Mouse (Mus musculus) heart, embryonic 15.5 days (tissue): ENCODE results near the gene Mmp28. TPM values are rescaled to one million over a fixed set of nuclear protein-coding genes. Genes with fewer than 3 reads are reported as not detected.
A peak's percentile ranks its signal among the peaks of the same experiment; 100 is the strongest.

ENCODE experiments used
- ATAC-seq: fragments of 200-750 bp; cut with Nextera tagmentation; replicated peaks from 2 replicates; pipeline ENCODE4 v1.8.0; 2017; ENCODE audit warnings: low read depth, moderate TSS enrichment; ENCODE audit not compliant: insufficient number of reproducible peaks, insufficient read depth, low FRiP score
- H3K27ac ChIP-seq: fragments of 300-500 bp; sonication (generic); 2 replicates; pipeline ENCODE4 v1.5.1; 2015; ENCODE audit warnings: mild to moderate bottlenecking, inconsistent platforms
- H3K27me3 ChIP-seq: fragments of 300-500 bp; sonication (generic); 2 replicates; pipeline ENCODE4 v1.6.1; 2015; ENCODE audit warnings: inconsistent platforms
- H3K36me3 ChIP-seq: fragments of 300-500 bp; sonication (generic); 2 replicates; pipeline ENCODE4 v1.6.1; 2015; ENCODE audit warnings: mild to moderate bottlenecking, inconsistent platforms
- H3K4me1 ChIP-seq: fragments of 300-500 bp; sonication (generic); replicated peaks from 2 replicates; pipeline ENCODE4 v1.6.1; 2015; ENCODE audit warnings: inconsistent platforms
- H3K4me2 ChIP-seq: fragments of 300-500 bp; sonication (generic); 2 replicates; pipeline ENCODE4 v1.6.1; 2015; ENCODE audit warnings: inconsistent platforms, mild to moderate bottlenecking, moderate library complexity
- H3K4me3 ChIP-seq: fragments of 300-500 bp; sonication (generic); 2 replicates; pipeline ENCODE4 v1.5.1; 2015; ENCODE audit warnings: mild to moderate bottlenecking, inconsistent platforms
- H3K9ac ChIP-seq: fragments of 300-500 bp; sonication (generic); 2 replicates; pipeline ENCODE4 v1.6.1; 2015; ENCODE audit warnings: mild to moderate bottlenecking, inconsistent platforms
- H3K9me3 ChIP-seq: fragments of 300-500 bp; sonication (generic); replicated peaks from 2 replicates; pipeline ENCODE4 v1.6.1; 2016; ENCODE audit warnings: inconsistent platforms
- WGBS: fragments of 180-500 bp; shearing (Covaris S2); methylation state at CpG from one replicate; pipeline ENCODE4 v1.1.7; 2015; ENCODE audit warnings: mixed read lengths; 5-methylcytosine and 5-hydroxymethylcytosine counted together
- polyA plus RNA-seq: library from polyadenylated mRNA; unstranded; fragments of >200 nt; fragmentation: Nextera tagmentation; extraction: Ambion mirVana; gene quantifications from 2 replicates; pipeline ENCODE4 v1.2.1, GENCODE M21; 2015

Mmp28 gene
- polyA plus RNA-seq, 1 experiment from 2014 or later, result 3.8 TPM

- Histone ChIP-seq H3K36me3 (no peaks in the 10 kb centered on the region), H3K27ac (no peak overlapping the region), H3K27me3 (peaks cover 56% of the 10 kb centered on the region), H3K9ac (no peak overlapping the region), H3K4me1 (peaks cover 10% of the 10 kb centered on the region), H3K9me3 (no peaks in the 10 kb centered on the region), H3K4me3 (no peak overlapping the region), H3K4me2 (no peak overlapping the region)
- 5% methylated on average over 8 of the region's 8 CpGs for whole genome bisulfite sequencing
- peak; percentile 54; the same call in 1 of the 2 replicates for ATAC-seq
Observed at GRCm38 (mm10) chr11:83424681-83425080, 38.2 kb downstream of the Mmp28 start.

GRCm38 (mm10) chr11:83421305-83421704 is 41.6 kb downstream of the Mmp28 start:
- Histone ChIP-seq H3K36me3 (no peaks in the 10 kb centered on the region), H3K4me3 (no peak overlapping the region), H3K4me2 (no peak overlapping the region), H3K27ac (no peak overlapping the region), H3K9me3 (no peaks in the 10 kb centered on the region), H3K27me3 (peaks cover 55% of the 10 kb centered on the region), H3K4me1 (peaks cover 7% of the 10 kb centered on the region; the same call in 1 of the 2 replicates), H3K9ac (no peak overlapping the region)
- 3% methylated on average over 9 of the region's 9 CpGs for WGBS
- no peak for ATAC-seq

- WGBS, result 31% methylated on average over 4 of the region's 4 CpGs
- H3K27me3 ChIP-seq, result peaks cover 46% of the 10 kb centered on the region
- no peak for ATAC-seq
Observed at GRCm38 (mm10) chr11:83420338-83420737, 42.5 kb downstream of the Mmp28 start.

GRCm38 (mm10) chr11:83418566-83418965 is 44.3 kb downstream of the Mmp28 start:
- H3K4me3 ChIP-seq, result no peak overlapping the region
- H3K27me3 ChIP-seq, result peaks cover 42% of the 10 kb centered on the region
- no peaks in the 10 kb centered on the region for H3K9me3 ChIP-seq

More at GRCm38 (mm10) chr11:83420338-83420737, 42.5 kb downstream of the Mmp28 start:
- H3K9ac ChIP-seq, result no peak overlapping the region
- no peak overlapping the region for H3K27ac ChIP-seq
- no peaks in the 10 kb centered on the region for H3K36me3 ChIP-seq
- peaks cover 7% of the 10 kb centered on the region; the same call in 1 of the 2 replicates for H3K4me1 ChIP-seq
- no peaks in the 10 kb centered on the region for H3K9me3 ChIP-seq
- no peak overlapping the region for H3K4me3 ChIP-seq
- H3K4me2 ChIP-seq, result no peak overlapping the region

GRCm38 (mm10) chr11:83417708-83418107 is 45.2 kb downstream of the Mmp28 start:
- Histone ChIP-seq H3K9me3 (no peaks in the 10 kb centered on the region), H3K4me1 (peaks cover 7% of the 10 kb centered on the region; the same call in 1 of the 2 replicates), H3K9ac (no peak overlapping the region), H3K27me3 (peaks cover 42% of the 10 kb centered on the region), H3K4me3 (no peak overlapping the region), H3K27ac (no peak overlapping the region), H3K4me2 (no peak overlapping the region), H3K36me3 (no peaks in the 10 kb centered on the region)
- WGBS, result 75% methylated on average over 7 of the region's 7 CpGs
- no peak for ATAC-seq

More at GRCm38 (mm10) chr11:83418566-83418965, 44.3 kb downstream of the Mmp28 start:
- H3K36me3 ChIP-seq, result no peaks in the 10 kb centered on the region
- peak; percentile 47; the same call in 1 of the 2 replicates for ATAC-seq
- no peak overlapping the region for H3K9ac ChIP-seq
- H3K27ac ChIP-seq, result no peak overlapping the region
- WGBS, result 8% methylated on average over 38 of the region's 38 CpGs
- H3K4me1 ChIP-seq, result peaks cover 7% of the 10 kb centered on the region; the same call in 1 of the 2 replicates
- H3K4me2 ChIP-seq, result peak overlapping the region; percentile 28

GRCm38 (mm10) chr11:83417080-83417479 is 45.8 kb downstream of the Mmp28 start:
- Histone ChIP-seq H3K9me3 (no peaks in the 10 kb centered on the region), H3K9ac (no peak overlapping the region), H3K4me1 (peaks cover 7% of the 10 kb centered on the region; the same call in 1 of the 2 replicates), H3K36me3 (no peaks in the 10 kb centered on the region), H3K27ac (no peak overlapping the region), H3K27me3 (peaks cover 41% of the 10 kb centered on the region), H3K4me2 (no peak overlapping the region), H3K4me3 (no peak overlapping the region)
- no peak for ATAC-seq
- 8% methylated on average over 5 of the region's 5 CpGs for WGBS

GRCm38 (mm10) chr11:83410510-83410909 is 52.4 kb downstream of the Mmp28 start:
- Histone ChIP-seq H3K36me3 (no peaks in the 10 kb centered on the region), H3K27me3 (peaks cover 9% of the 10 kb centered on the region; the same call in 1 of the 2 replicates), H3K4me1 (peaks cover 24% of the 10 kb centered on the region), H3K9ac (no peak overlapping the region), H3K9me3 (no peaks in the 10 kb centered on the region), H3K4me3 (peak overlapping the region; percentile 87), H3K27ac (no peak overlapping the region), H3K4me2 (peak overlapping the region; percentile 91)
- no peak for ATAC-seq
- WGBS, result 71% methylated on average over 6 of the region's 6 CpGs

GRCm38 (mm10) chr11:83409792-83410291 is 53.0 kb downstream of the Mmp28 start:
- H3K27ac ChIP-seq, result peak overlapping the region; percentile 38; the same call in 1 of the 2 replicates
- H3K36me3 ChIP-seq, result no peaks in the 10 kb centered on the region
- peak overlapping the region; percentile 73 for H3K9ac ChIP-seq
- H3K4me1 ChIP-seq, result peaks cover 24% of the 10 kb centered on the region
- 3% methylated on average over 26 of the region's 40 CpGs for WGBS
- H3K4me3 ChIP-seq, result peak overlapping the region; percentile 87
- 0 out of 2 replicates have a peak, but pooled peaks have one; percentile 25 for ATAC-seq
- H3K27me3 ChIP-seq, result peaks cover 9% of the 10 kb centered on the region; the same call in 1 of the 2 replicates
- H3K9me3 ChIP-seq, result no peaks in the 10 kb centered on the region
- H3K4me2 ChIP-seq, result peak overlapping the region; percentile 91

- Histone ChIP-seq H3K9ac (peak within 1 kb of the TSS; percentile 73), H3K36me3 (no peaks in the 10 kb centered on the region), H3K4me2 (peak within 1 kb of the TSS; percentile 91), H3K9me3 (no peaks in the 10 kb centered on the region), H3K27me3 (peaks cover 9% of the 10 kb centered on the region; the same call in 1 of the 2 replicates), H3K27ac (peak within 1 kb of the TSS; percentile 38; the same call in 1 of the 2 replicates), H3K4me1 (peaks cover 24% of the 10 kb centered on the region), H3K4me3 (peak within 1 kb of the TSS; percentile 87)
- ATAC-seq, result peak; percentile 63
- 1% methylated on average over 18 of the region's 44 CpGs for WGBS
Observed at GRCm38 (mm10) chr11:83409087-83409754, 53.6 kb downstream of the Mmp28 start, which contains the start of gene Rasl10b. Gene Rasl10b, plus strand, starts transcription at chr11:83409137.

GRCm38 (mm10) chr11:83408242-83408641 is 54.6 kb downstream of the Mmp28 start:
- H3K27ac ChIP-seq, result no peak overlapping the region
- H3K4me3 ChIP-seq, result no peak overlapping the region
- H3K36me3 ChIP-seq, result peaks cover 8% of the 10 kb centered on the region; the same call in 1 of the 2 replicates
- H3K9me3 ChIP-seq, result no peaks in the 10 kb centered on the region
- H3K4me2 ChIP-seq, result no peak overlapping the region
- ATAC-seq, result no peak
- peaks cover 24% of the 10 kb centered on the region for H3K4me1 ChIP-seq
- 42% methylated on average over 8 of the region's 8 CpGs for WGBS
- no peak overlapping the region for H3K9ac ChIP-seq
- H3K27me3 ChIP-seq, result peaks cover 9% of the 10 kb centered on the region; the same call in 1 of the 2 replicates

GRCm38 (mm10) chr11:83406391-83406790 is 56.5 kb downstream of the Mmp28 start:
- Histone ChIP-seq H3K27me3 (peaks cover 5% of the 10 kb centered on the region; the same call in 1 of the 2 replicates), H3K9me3 (no peaks in the 10 kb centered on the region), H3K4me2 (no peak overlapping the region), H3K4me1 (peaks cover 24% of the 10 kb centered on the region), H3K9ac (no peak overlapping the region), H3K27ac (no peak overlapping the region), H3K4me3 (no peak overlapping the region), H3K36me3 (peaks cover 18% of the 10 kb centered on the region; the same call in 1 of the 2 replicates)
- no peak for ATAC-seq
- 48% methylated on average over 3 of the region's 3 CpGs for WGBS
